Mouse (Mus musculus) c-Kit-negative CD71-positive TER-119-positive erythroid progenitor cells, embryonic 14.5 days (primary cell): Measurements from ENCODE around the gene Il17re.
A peak's percentile ranks its signal among the peaks of the same experiment; 100 is the strongest.

Source experiments
- DNase-seq: peaks from one replicate; pipeline ENCODE4 v3.0.0-alpha.2; 2013; ENCODE audit warnings: low read depth, low spot score

Gene Il17re

DNA sequence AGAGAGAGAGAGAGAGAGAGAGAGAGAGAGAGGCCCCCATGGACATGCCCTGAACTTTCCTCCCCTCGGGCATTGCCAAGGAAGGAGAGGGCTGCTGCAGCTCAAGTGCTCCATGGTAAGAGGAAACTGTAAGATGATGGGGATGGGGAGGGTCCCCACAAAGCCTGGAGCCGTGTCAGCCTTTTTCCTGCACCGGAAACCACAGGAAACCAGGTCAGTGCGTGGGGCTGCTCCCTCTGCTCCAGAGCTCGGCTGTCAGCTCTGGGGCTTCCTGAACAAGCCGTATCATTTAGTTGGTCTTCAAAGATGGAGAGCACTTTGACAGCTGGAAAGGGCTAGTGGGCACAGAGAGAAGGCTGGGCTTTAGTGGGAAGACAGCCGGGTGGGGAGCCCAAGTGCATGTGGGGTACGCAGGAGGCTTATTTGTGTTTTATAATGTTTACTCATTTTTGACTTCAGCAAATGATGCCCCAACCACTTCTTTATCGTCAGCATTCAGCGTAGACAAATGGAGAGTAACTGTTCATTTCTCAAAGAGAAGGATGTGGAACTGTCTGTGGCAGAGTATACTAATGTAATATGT, at the start of gene Il17re:
Gene Il17re, plus strand, starts transcription at position 533 of the 583 bp plus-strand sequence.
- DNase-seq, result no peak

GRCm38 (mm10) chr6:113410001-113410400, 48.3 kb upstream of the Il17re start:
- no peak for DNase-seq

DNA sequence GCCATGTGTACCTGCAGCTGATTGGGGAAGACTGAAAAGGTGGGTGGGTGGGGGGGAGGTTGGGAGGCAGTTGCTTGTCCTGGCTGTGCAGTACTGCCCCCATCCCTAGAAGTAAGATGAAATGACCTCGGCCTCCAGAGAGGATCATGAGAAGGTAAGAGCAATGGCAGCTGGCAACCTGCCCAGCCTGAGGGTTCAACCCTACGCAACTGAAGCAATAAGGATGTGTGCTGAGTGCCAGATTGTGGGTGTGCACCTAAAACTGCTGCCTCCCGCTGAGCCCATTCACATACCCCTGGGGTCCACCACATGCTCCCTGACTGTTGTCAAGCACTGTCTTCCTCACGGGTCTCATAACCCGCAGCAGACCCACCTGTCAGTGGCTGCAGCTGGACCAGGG, 41.9 kb upstream of the Il17re start:
- DNase-seq, result no peak

DNA sequence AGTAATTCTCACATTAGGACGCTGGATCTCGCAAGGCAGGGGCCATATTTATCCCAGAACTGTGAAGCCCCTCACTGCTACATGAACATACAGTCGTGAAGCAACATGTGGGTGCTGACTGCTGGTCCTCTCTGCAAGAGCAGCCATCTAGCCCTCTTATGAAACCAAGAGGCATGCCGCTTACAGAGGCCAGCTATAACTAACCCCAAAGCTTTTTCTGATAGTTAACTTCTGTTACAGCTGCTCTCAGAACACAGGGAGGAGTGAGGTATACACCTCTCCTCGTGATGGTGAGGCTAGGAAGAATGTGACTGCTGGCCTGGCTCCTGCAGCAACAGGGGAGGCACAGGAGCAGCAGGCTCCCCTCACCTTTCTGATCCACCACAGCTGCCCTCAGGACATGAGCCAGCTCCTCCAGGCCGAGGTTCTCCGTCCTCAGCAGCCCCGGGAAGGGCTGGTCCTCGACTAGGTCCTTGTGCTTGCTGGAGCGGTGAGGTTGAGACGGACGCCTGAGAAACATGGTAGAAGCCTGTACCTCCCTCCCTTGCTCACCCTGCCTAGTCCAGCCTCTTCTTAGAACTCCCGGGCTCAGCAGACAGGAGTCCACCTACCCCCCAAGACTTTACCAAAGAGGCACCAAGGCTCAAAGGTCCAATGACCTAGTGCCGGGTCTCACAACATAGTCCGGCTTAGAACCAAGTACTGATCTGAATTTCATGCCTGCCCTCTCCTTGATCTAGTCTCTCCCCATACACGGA, 39.7 kb upstream of the Il17re start:
- DNase-seq, result no peak

GRCm38 (mm10) chr6:113419199-113419587, 39.1 kb upstream of the Il17re start, which contains the start of gene Rpusd3:
Rpusd3 (minus strand) TSS chr6:113419340.
- peak; percentile 98 for DNase-seq

DNA sequence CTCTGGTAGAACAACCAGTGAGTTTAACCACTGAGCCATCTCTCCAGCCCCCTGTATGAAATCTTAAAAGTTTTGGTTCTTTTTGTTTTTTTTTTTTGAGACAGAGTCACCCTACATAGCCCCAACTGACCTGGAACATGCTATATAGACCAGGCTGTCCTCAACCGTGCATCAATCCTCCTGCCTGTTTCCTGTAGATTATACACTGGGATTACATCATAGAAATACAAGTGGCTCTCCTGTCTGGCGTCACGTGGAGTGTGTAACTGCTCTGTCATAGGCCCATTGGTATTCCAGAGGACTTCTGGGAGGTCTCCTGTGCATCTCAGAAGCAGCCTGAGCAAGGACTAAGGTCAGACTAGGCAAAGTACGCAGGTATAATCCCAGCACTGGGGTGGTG, 35.3 kb upstream of the Il17re start:
- no peak for DNase-seq

- DNase-seq, result no peak
These were observed 34.1 kb upstream of the Il17re start for GRCm38 (mm10) chr6:113424187-113424586.

DNA sequence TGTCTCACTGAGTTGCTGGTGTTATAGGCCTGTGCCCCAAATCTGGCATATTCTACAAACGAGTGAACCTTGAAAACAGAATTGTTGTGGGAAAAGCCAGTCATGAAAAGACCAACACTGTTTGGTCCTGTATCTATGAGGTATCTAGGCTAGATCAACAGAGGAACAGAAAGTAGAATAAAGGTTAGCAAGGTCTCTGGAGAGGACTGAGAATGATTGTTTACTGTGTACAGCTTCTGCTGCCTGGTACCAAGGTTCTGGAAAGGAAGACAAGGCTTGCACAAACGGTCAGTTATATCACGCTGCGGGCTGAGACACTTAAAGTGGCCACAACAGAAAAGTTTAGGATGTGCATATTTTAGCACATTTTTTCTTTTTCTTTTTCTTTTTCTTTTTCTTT, 31.6 kb upstream of the Il17re start:
- DNase-seq, result no peak

DNA sequence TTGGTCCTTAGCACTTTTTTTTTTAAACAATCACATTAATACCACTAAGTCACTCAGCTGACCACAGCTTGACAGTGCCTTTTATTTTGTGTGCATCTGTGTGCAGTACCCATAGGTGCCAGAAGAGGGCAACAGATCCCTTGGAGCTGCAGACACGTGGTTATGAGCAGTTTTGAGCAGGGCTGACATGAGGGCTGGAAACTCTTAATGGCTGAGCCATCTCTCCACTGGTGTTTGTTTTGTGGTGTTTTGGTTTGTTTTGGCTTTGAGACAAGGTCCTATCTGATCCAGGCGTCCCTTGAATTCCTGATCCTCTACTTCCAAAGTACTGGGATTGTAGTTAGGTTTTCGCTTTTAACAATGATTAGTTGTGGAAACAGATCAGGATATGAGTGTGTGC, 30.9 kb upstream of the Il17re start:
- no peak for DNase-seq

DNA sequence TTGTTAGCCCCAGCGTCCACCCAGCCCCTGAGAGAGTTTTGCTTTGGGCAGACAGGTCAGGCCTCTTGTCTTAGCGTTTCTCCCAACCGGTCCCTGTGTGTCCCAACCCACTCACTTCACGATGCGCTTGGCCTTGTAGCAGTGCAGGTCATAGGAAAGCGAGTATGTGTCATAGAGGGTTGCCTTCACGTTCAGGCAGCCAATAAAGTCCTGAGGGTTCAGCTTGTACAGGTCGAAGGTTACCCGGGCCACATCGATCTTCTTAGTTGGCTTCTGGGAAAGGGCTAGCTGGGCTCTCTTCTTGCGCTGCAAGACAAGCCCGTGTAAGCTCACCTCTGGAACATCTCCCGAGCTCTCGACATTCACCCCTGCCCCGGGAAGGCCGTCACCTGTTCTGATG, 30.3 kb upstream of the Il17re start:
- DNase-seq, result no peak

DNA sequence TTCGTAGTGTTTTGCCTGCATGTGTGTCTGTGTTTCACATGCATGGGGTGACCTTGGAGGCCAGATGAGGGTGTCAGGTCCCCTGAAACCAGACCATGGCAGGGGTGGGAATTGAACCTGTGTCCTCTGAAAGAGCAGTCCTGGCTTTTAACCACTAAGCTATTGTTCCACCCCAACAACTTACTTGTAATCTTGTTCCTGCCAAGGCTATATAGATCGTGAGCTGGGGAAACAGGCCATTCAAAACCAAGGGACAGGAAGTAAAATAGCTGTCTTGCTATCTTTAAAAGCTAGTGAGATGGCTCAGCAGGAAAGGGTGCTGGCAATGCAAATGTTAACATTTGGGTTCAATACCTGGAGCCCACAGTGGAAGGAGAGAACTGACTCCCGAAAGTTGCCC, 28.3 kb upstream of the Il17re start:
- DNase-seq, result no peak

DNA sequence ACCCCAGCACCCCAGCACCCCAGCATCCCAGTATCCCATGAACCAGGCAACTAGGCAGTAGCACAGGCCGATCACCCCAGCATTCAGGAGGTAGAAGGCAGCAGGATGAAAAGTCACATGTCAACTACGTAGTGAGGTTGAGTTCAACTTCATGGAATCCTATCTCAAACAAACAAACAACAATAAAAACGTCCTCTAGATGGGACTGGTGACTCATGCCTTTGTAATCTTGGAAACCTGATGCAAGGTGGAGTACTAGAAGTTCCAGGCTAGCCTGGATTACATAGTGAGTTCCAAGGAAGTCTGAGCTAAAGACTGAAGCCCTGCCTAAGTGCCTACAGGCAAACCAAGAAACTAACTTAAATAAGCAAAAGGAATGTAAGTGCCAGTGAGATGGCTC, 27.4 kb upstream of the Il17re start:
- no peak for DNase-seq

DNA sequence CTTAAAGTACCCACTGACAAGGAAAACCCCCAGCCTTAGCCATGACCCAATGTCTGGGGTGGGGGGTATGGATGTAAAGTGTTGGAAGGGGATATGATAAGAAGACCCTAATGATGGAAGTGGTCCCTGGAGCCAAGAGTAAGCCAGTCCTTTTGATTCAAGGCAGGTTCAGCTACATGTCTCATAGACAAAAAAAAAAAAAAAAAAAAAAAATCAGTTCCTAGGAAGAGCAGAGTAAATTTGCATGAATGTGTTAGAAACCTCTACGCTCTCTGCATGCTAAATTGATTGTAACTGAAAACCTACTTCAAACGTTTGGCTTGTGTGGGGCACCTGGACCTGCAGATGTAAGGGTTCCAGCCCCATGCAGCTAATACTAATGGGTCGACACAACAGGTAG, 26.5 kb upstream of the Il17re start:
- DNase-seq, result no peak

DNA sequence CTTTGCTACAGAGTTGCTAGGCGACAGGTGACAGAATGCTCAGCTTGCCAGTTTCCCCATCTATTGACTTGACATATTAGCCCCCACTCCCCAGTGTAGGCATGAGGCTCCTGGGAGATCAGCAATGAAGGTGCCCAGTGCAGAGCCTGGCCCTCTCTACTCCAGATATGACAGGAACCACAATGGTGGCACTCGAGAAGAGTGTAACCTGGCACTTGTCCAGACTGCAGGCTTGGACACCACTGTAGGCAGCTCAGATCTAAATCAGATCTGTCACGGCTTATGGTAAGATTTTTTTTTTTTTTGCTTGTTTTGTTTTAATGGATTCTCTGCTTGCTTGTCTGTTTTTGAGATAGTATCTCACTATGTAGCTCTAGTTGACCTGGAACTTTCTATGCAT, 24.6 kb upstream of the Il17re start:
- no peak for DNase-seq

DNA sequence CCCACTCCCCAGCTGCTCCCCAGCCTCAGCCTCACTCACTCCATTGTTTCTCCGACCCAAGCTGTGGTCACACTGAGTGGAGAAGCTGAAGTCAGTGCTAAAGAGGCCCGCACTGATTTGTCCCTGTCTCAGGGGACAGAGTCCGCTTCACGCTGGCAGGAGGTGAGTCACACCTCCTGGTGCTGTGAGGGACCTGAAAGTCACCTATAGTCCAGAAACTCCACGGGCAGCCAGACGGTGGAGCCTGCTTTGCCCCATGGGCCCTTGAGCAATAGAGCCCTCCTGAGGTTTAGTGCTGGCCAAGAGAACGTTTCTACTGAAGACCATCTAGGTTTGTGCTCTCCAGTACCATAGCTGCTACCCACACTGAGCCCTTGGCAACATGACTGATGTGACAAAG, 23.6 kb upstream of the Il17re start:
- DNase-seq, result no peak

DNA sequence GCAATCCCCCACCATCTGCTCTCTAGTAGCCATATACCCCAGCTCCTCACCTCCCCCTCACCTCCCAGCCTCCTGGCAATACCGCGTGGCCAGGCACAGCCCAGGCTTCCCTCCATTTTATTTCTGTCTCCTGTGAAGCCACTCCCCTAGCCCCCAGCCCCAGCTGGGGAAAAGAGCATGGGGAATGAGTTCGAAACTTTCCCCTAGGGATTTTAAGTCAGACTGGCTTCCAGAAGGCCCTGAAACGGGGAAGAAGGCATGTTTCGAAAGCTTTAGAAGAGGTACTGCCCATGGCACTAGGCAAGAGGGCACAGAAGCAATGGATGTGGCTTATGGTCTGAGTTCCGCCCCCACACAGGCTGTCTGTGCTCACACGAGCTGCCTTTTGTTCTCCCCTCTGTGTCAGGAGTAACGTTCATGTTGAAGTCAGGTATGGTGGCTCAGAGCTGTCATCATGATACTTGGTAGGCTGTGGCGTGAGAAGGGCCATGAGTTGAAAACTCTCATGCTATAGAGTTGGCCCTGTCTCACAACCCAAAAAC, 22.5 kb upstream of the Il17re start, which contains the start of gene Cidec:
Gene Cidec, minus strand, starts transcription at position 97 of the 542 bp plus-strand sequence.
- no peak for DNase-seq

DNA sequence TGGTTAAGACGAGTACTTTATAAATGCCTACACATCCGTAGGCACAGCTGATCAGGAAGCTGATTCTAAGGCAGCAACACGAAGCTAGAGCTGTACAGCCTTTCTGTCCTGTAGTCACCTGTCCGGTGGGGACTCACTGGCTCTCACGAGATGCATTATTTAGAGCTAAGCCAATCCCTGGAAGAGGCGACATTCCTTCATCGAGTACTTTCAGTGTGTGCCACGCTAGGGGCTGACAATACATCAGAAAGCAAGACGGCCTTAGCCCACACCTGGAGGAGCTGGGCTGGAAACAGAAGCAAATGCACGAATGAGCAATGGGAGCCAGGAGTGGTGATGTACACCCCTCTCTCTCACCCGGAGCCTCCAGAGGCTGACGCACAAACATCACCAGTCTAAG, 21.1 kb upstream of the Il17re start:
- no peak for DNase-seq

DNA sequence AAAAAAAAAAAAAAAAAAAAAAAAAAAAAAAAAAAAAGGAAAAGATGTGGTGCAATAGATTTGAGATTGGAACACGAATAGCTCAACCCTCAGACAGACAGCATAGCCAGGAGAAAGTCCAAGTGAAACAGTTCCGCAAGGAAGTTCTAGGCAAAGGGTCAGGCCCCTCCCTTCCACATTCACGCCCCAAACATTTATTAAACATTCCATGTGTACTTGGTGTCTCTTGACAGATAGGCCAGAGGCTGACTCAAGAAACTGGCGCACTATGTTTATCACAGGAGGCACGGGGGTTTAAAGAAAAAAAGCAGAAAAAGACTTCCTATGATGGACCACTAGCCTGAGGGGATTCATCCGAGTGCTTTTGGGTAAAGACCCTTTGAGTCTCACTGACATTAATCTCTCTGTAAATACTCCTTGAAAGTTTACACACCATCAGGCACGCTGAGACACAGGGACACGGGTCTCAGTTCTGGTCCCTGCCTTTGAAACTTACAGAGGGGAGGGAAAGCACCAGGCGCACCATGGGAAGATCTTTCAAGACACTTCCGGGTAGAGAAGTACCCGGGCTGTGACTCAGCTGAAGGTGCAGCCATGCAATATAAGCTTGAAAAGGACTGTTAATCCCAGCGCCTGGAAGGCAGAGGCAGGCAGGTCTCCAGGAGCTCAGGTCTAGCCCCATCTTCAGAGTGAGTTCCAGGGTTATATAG, 19.4 kb upstream of the Il17re start:
- DNase-seq, result no peak

GRCm38 (mm10) chr6:113440686-113441085, 17.6 kb upstream of the Il17re start:
- no peak for DNase-seq

GRCm38 (mm10) chr6:113441147-113441680, 17.1 kb upstream of the Il17re start:
- peak; percentile 66 for DNase-seq

DNA sequence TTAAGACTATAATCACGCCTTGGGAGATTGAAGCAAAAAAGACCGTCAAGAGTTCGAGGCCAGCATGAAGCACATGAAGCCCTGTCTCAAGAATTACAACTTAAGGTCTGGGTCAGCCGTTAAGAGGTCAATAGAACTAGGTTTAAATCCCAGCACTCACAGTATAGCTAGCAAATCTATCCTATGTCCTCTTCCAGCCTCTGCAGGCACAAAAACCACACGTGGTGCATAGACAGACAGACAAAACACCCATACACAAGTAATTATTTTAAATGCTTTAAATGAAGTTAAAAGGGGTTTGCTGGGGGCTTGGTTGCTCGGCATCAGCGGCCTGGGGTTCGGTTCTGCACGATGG, 16.2 kb upstream of the Il17re start:
- no peak for DNase-seq

DNA sequence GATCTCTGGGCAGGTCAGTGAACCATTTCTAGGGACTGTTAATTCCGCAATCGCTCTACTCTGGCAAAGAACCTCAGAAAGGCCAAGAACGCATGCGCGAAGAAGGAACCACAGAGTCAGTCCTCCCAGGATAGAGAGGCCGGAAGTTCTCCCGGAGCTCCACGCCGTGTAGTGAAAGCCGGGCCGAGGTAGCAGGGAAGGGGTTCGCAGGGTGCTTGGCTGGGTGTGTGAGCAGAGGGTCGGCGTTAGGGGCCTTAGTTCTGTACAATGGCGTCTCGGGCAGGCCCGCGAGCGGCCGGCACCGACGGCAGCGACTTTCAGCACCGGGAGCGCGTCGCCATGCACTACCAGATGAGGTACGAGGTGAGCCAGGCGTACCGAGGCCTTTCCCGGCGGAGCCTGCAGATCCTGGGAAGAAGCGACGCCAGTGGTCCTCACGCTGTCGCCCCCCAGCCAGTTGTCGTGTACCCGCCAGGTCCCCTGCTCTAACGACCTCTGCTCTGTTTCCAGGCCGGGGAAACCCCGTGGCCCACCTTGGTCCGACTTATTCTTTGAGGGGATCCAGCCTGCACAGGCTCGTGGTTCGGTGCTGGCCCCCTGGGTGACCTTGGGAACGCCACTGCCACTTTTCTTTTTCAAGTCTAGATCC, 15.7 kb upstream of the Il17re start, which contains the start of gene Jagn1:
Gene Jagn1, plus strand, starts transcription at position 128 of the 649 bp plus-strand sequence.
- DNase-seq, result peak; percentile 91
